Mouse (Mus musculus): ENCODE measurements around the gene Fhad1. TPM values are rescaled to one million over a fixed set of nuclear protein-coding genes. Genes with fewer than 3 reads are reported as not detected.

Fhad1 gene
- total and polyA plus RNA-seq, 2 experiments from 2014 or later: 5.6 to 7.2 TPM

GRCm38 (mm10) chr4:141992530-141993204, 22.2 kb downstream of the Fhad1 start:
- DNase-seq (ENCODE audit: low spot score) (no peak), ATAC-seq (ENCODE audit: low FRiP score) (no peak)
- no peaks in the 10 kb centered on the region for H3K27me3 ChIP-seq (ENCODE audit: insufficient read depth, low read length)
- no peaks in the 10 kb centered on the region for H3K36me3 ChIP-seq (ENCODE audit: insufficient read depth, low read length)
- WGBS: 88% methylated on average over 14 of the region's 14 CpGs
- H3K27ac ChIP-seq (ENCODE audit: low read depth, low read length): no peak overlapping the region
- no peaks in the 10 kb centered on the region for H3K9me3 ChIP-seq (ENCODE audit: low read length)
- H3K4me3 ChIP-seq (ENCODE audit: low read depth, low read length): no peak overlapping the region
- H3K4me2 ChIP-seq (ENCODE audit: low read depth, low read length, poor library complexity, severe bottlenecking): no peak overlapping the region
- no peaks in the 10 kb centered on the region for H3K4me1 ChIP-seq (ENCODE audit: insufficient read depth, low read length)
- H3K9ac ChIP-seq (replicated peaks; ENCODE audit: low read length, poor library complexity, severe bottlenecking): no peak overlapping the region
- TF ChIP-seq CTCF (IDR thresholded peaks at IDR 0.05): no peak

GRCm38 (mm10) chr4:141988178-141988577, 26.7 kb downstream of the Fhad1 start:
- Histone ChIP-seq H3K9me3 (ENCODE audit: low read length) (no peaks in the 10 kb centered on the region), H3K9ac (replicated peaks; ENCODE audit: low read length, poor library complexity, severe bottlenecking) (no peak overlapping the region), H3K4me1 (ENCODE audit: insufficient read depth, low read length) (no peaks in the 10 kb centered on the region), H3K4me3 (ENCODE audit: low read depth, low read length) (no peak overlapping the region), H3K36me3 (ENCODE audit: insufficient read depth, low read length) (no peaks in the 10 kb centered on the region; the same call in 1 of the 2 replicates), H3K27ac (ENCODE audit: low read depth, low read length) (no peak overlapping the region), H3K27me3 (ENCODE audit: insufficient read depth, low read length) (no peaks in the 10 kb centered on the region), H3K4me2 (ENCODE audit: low read depth, low read length, poor library complexity, severe bottlenecking) (no peak overlapping the region)
- DNase-seq (ENCODE audit: low spot score) (no peak), ATAC-seq (ENCODE audit: low FRiP score) (no peak)
- TF ChIP-seq CTCF (IDR thresholded peaks at IDR 0.05): no peak
- 95% methylated on average over 1 of the region's 1 CpGs for WGBS

- DNase-seq (ENCODE audit: low spot score) (peak; percentile 64), ATAC-seq (ENCODE audit: low FRiP score) (no peak)
- H3K27me3 ChIP-seq (ENCODE audit: insufficient read depth, low read length): no peaks in the 10 kb centered on the region
- peak; percentile 65 for TF ChIP-seq CTCF (IDR thresholded peaks at IDR 0.05)
- no peaks in the 10 kb centered on the region; the same call in 1 of the 2 replicates for H3K36me3 ChIP-seq (ENCODE audit: insufficient read depth, low read length)
- no peak overlapping the region for H3K9ac ChIP-seq (replicated peaks; ENCODE audit: low read length, poor library complexity, severe bottlenecking)
- no peaks in the 10 kb centered on the region for H3K9me3 ChIP-seq (ENCODE audit: low read length)
- 63% methylated on average over 3 of the region's 3 CpGs for WGBS
- no peak overlapping the region for H3K27ac ChIP-seq (ENCODE audit: low read depth, low read length)
- no peaks in the 10 kb centered on the region for H3K4me1 ChIP-seq (ENCODE audit: insufficient read depth, low read length)
- no peak overlapping the region for H3K4me3 ChIP-seq (ENCODE audit: low read depth, low read length)
- no peak overlapping the region for H3K4me2 ChIP-seq (ENCODE audit: low read depth, low read length, poor library complexity, severe bottlenecking)
These were observed 31.2 kb downstream of the Fhad1 start for GRCm38 (mm10) chr4:141983689-141984088.

- Histone ChIP-seq H3K4me3 (ENCODE audit: low read depth, low read length) (no peak overlapping the region), H3K27ac (ENCODE audit: low read depth, low read length) (no peak overlapping the region), H3K36me3 (ENCODE audit: insufficient read depth, low read length) (no peaks in the 10 kb centered on the region; the same call in 1 of the 2 replicates), H3K4me1 (ENCODE audit: insufficient read depth, low read length) (no peaks in the 10 kb centered on the region), H3K27me3 (ENCODE audit: insufficient read depth, low read length) (no peaks in the 10 kb centered on the region), H3K4me2 (ENCODE audit: low read depth, low read length, poor library complexity, severe bottlenecking) (no peak overlapping the region), H3K9me3 (ENCODE audit: low read length) (no peaks in the 10 kb centered on the region), H3K9ac (replicated peaks; ENCODE audit: low read length, poor library complexity, severe bottlenecking) (no peak overlapping the region)
- DNase-seq (ENCODE audit: low spot score) (no peak), ATAC-seq (ENCODE audit: low FRiP score) (no peak)
- TF ChIP-seq CTCF (IDR thresholded peaks at IDR 0.05): no peak
- 78% methylated on average over 3 of the region's 3 CpGs for WGBS
These were observed 33.4 kb downstream of the Fhad1 start for GRCm38 (mm10) chr4:141981475-141981874.

GRCm38 (mm10) chr4:141978582-141978981, 36.3 kb downstream of the Fhad1 start:
- H3K4me3 ChIP-seq (ENCODE audit: low read depth, low read length): no peak overlapping the region
- H3K27me3 ChIP-seq (ENCODE audit: insufficient read depth, low read length): no peaks in the 10 kb centered on the region
- WGBS: 72% methylated on average over 11 of the region's 11 CpGs
- no peak for TF ChIP-seq CTCF (IDR thresholded peaks at IDR 0.05)
- no peaks in the 10 kb centered on the region for H3K36me3 ChIP-seq (ENCODE audit: insufficient read depth, low read length)
- no peak overlapping the region for H3K9ac ChIP-seq (replicated peaks; ENCODE audit: low read length, poor library complexity, severe bottlenecking)
- no peak overlapping the region for H3K27ac ChIP-seq (ENCODE audit: low read depth, low read length)
- H3K4me2 ChIP-seq (ENCODE audit: low read depth, low read length, poor library complexity, severe bottlenecking): no peak overlapping the region
- no peaks in the 10 kb centered on the region for H3K4me1 ChIP-seq (ENCODE audit: insufficient read depth, low read length)
- no peak for ATAC-seq (ENCODE audit: low FRiP score)
- H3K9me3 ChIP-seq (ENCODE audit: low read length): no peaks in the 10 kb centered on the region
- DNase-seq (ENCODE audit: low spot score): no peak

GRCm38 (mm10) chr4:141977346-141977745, 37.5 kb downstream of the Fhad1 start:
- TF ChIP-seq CTCF (IDR thresholded peaks at IDR 0.05): no peak
- no peak overlapping the region for H3K9ac ChIP-seq (replicated peaks; ENCODE audit: low read length, poor library complexity, severe bottlenecking)
- H3K9me3 ChIP-seq (ENCODE audit: low read length): no peaks in the 10 kb centered on the region
- H3K36me3 ChIP-seq (ENCODE audit: insufficient read depth, low read length): no peaks in the 10 kb centered on the region
- H3K27me3 ChIP-seq (ENCODE audit: insufficient read depth, low read length): no peaks in the 10 kb centered on the region
- H3K4me1 ChIP-seq (ENCODE audit: insufficient read depth, low read length): no peaks in the 10 kb centered on the region
- H3K4me2 ChIP-seq (ENCODE audit: low read depth, low read length, poor library complexity, severe bottlenecking): no peak overlapping the region
- WGBS: 60% methylated on average over 9 of the region's 9 CpGs
- no peak overlapping the region for H3K27ac ChIP-seq (ENCODE audit: low read depth, low read length)
- DNase-seq (ENCODE audit: low spot score) (no peak), ATAC-seq (ENCODE audit: low FRiP score) (no peak)
- H3K4me3 ChIP-seq (ENCODE audit: low read depth, low read length): no peak overlapping the region

All from midbrain, postnatal 0 days (tissue).